Mouse (Mus musculus): ENCODE results near the gene Nrtn.

- TF ChIP-seq CTCF (IDR thresholded peaks at IDR 0.05; ENCODE audit: control insufficient read depth, insufficient read depth, insufficient replicate concordance, low read depth, low read length) (no peak), POLR2A (IDR thresholded peaks at IDR 0.05; ENCODE audit: control insufficient read depth, low read depth, low read length) (no peak)
These were observed 479 bp downstream of the Nrtn start for GRCm38 (mm10) chr17:56756703-56757399.

Measured in testis, adult 2 months (tissue).